Mouse (Mus musculus) intestine, postnatal 0 days (tissue): ENCODE data around the gene Sympk. TPM values are rescaled to one million over a fixed set of nuclear protein-coding genes. Genes with fewer than 3 reads are reported as not detected.

Experiments
- ATAC-seq: fragments of 200-750 bp; cut with Nextera tagmentation; 2 replicates; pipeline ENCODE4 v1.8.0; 2017; ENCODE audit warnings: mild to moderate bottlenecking, moderate TSS enrichment, moderate library complexity
- H3K27ac ChIP-seq: fragments of 300-500 bp; sonication (generic); 2 replicates; pipeline ENCODE4 v1.5.1; 2014; ENCODE audit warnings: mild to moderate bottlenecking, low read depth, low read length, moderate library complexity
- H3K27me3 ChIP-seq: fragments of 300-500 bp; sonication (generic); replicated peaks from 2 replicates; pipeline ENCODE4 v1.6.1; 2014; ENCODE audit warnings: low read length, mixed read lengths; ENCODE audit not compliant: control insufficient read depth, insufficient read depth
- H3K36me3 ChIP-seq: fragments of 300-500 bp; sonication (generic); 2 replicates; pipeline ENCODE4 v1.6.1; 2014; ENCODE audit warnings: mild to moderate bottlenecking, moderate library complexity; ENCODE audit not compliant: control insufficient read depth, insufficient read depth
- H3K4me1 ChIP-seq: fragments of 300-500 bp; sonication (generic); replicated peaks from 2 replicates; pipeline ENCODE4 v1.6.1; 2014; ENCODE audit warnings: antibody characterized with exemption, low read length, mixed read lengths; ENCODE audit not compliant: control insufficient read depth, insufficient read depth
- H3K4me2 ChIP-seq: fragments of 300-500 bp; sonication (generic); replicated peaks from 2 replicates; pipeline ENCODE4 v1.6.1; 2014; ENCODE audit warnings: low read depth, mild to moderate bottlenecking, moderate library complexity
- H3K4me3 ChIP-seq: fragments of 300-500 bp; sonication (generic); 2 replicates; pipeline ENCODE4 v1.5.1; 2014; ENCODE audit warnings: low read depth, low read length
- H3K9ac ChIP-seq: fragments of 300-500 bp; sonication (generic); 2 replicates; pipeline ENCODE4 v1.6.1; 2014; ENCODE audit warnings: mild to moderate bottlenecking, low read depth, low read length
- H3K9me3 ChIP-seq: fragments of 300-500 bp; sonication (generic); 2 replicates; pipeline ENCODE4 v1.6.1; 2016; ENCODE audit warnings: mixed run types; ENCODE audit not compliant: control insufficient read depth
- CTCF ChIP-seq: sonication (generic); IDR thresholded peaks from 2 replicates; pipeline ENCODE4 v1.5.1; 2016; ENCODE audit warnings: low read depth, mild to moderate bottlenecking, control low read depth, antibody characterized with exemption, moderate library complexity
- WGBS: fragments of 180-500 bp; shearing (Covaris S2); extraction: QIAGEN DNeasy Blood & Tissue Kit; methylation state at CpG from one replicate; pipeline ENCODE4 v1.1.7; 2014; 5-methylcytosine and 5-hydroxymethylcytosine counted together
- polyA plus RNA-seq: library from polyadenylated mRNA; unstranded; fragments of >200 nt; fragmentation: Nextera tagmentation; extraction: Ambion mirVana; gene quantifications from 2 replicates; pipeline ENCODE4 v1.2.1, GENCODE M21; 2015

The Sympk gene
- polyA plus RNA-seq, 1 experiment from 2014 or later, result 8.9 TPM

DNA sequence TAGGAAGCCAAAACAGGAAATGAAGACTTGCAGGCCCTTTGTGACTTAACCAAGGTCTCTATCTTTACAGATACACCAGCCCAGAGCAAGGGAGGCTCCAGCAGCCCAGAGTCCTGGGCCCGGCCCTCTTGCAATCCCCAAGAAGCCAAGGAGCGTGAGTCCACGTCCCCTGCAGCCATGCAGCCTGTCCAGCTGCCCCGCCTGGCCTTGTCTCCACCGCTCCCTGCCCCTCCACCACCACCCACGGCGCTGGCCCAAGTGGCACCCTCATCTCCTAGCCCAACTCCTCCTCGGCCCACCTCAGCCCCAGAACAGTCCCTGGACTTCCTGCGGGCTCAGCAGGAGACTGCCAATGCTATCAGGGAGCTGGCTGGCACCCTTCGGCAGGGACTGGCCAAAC, 23.8 kb upstream of the Sympk start:
- H3K9ac ChIP-seq, result 0 out of 2 replicates have a peak overlapping the region, but pooled peaks have one; percentile 31
- H3K9me3 ChIP-seq, result no peaks in the 10 kb centered on the region
- no peaks in the 10 kb centered on the region for H3K27me3 ChIP-seq
- no peak for TF ChIP-seq CTCF
- WGBS, result 52% methylated on average over 10 of the region's 10 CpGs
- H3K36me3 ChIP-seq, result peaks cover 9% of the 10 kb centered on the region
- H3K4me3 ChIP-seq, result peak overlapping the region; percentile 24
- peak overlapping the region; percentile 58 for H3K4me2 ChIP-seq
- no peak overlapping the region for H3K27ac ChIP-seq
- no peak for ATAC-seq
- H3K4me1 ChIP-seq, result peaks cover 6% of the 10 kb centered on the region

DNA sequence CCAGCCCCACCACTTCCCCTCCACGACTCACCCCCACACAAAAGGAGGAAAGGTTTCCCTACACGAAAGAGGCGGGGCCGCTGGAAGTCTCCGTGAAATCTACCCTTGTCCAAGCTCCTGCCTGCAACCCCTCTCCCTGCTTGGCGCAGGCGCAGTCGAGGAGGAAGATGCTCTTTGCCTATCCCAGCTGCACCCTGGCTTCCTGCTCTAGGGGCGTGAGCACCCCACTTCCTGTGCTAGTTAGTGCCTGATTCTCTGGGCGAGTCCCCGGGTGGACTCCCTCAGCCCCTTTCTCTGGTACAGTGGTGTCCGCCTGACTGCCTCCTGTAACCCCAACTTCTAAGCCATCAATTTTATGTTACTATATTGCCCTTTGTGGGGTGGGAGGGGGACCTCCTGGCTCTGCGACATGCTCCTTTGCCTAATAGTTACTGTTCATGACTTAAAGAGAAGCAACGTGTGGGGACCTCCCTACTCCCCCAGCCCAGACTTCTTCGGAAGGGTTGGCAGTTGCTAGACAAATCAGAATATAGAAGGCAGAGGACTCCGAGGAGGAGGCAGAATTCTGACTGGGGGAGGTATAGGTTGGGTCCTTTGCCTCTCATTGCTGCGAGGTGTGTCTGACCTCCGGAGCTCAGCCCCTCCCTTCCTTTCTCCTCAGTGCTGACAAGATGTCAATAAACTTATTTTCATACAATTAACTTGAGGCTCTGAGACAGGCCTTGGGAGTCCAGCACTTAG, 22.9 kb upstream of the Sympk start:
- Histone ChIP-seq H3K4me1 (peaks cover 14% of the 10 kb centered on the region), H3K4me2 (peak overlapping the region; percentile 58), H3K9me3 (no peaks in the 10 kb centered on the region), H3K4me3 (peak overlapping the region; percentile 24), H3K27ac (peak overlapping the region; percentile 58), H3K36me3 (peaks cover 11% of the 10 kb centered on the region; the same call in 1 of the 2 replicates), H3K27me3 (no peaks in the 10 kb centered on the region), H3K9ac (0 out of 2 replicates have a peak overlapping the region, but pooled peaks have one; percentile 31)
- WGBS, result 23% methylated on average over 17 of the region's 18 CpGs
- TF ChIP-seq CTCF, result no peak
- ATAC-seq, result no peak

DNA sequence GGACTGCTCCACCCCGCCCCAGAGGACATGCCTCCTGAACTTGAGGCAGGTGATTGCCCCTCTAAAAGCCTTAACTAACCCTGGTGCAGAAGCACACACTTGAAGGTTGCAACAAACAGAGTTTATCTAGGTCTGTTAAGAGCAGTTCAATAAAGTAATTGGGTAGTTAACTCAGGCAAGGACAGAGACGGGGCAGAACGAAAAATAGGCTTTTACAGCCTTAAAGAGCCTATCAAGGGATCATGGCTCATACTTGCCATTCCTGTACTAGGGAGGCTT, 22.4 kb upstream of the Sympk start:
- Histone ChIP-seq H3K9ac (no peak overlapping the region), H3K4me1 (peaks cover 15% of the 10 kb centered on the region), H3K36me3 (peaks cover 11% of the 10 kb centered on the region; the same call in 1 of the 2 replicates), H3K4me3 (no peak overlapping the region), H3K27ac (peak overlapping the region; percentile 58; the same call in 1 of the 2 replicates), H3K27me3 (no peaks in the 10 kb centered on the region), H3K9me3 (no peaks in the 10 kb centered on the region), H3K4me2 (peak overlapping the region; percentile 58; the same call in 1 of the 2 replicates)
- no peak for TF ChIP-seq CTCF
- 32% methylated on average over 3 of the region's 3 CpGs for WGBS
- no peak for ATAC-seq

DNA sequence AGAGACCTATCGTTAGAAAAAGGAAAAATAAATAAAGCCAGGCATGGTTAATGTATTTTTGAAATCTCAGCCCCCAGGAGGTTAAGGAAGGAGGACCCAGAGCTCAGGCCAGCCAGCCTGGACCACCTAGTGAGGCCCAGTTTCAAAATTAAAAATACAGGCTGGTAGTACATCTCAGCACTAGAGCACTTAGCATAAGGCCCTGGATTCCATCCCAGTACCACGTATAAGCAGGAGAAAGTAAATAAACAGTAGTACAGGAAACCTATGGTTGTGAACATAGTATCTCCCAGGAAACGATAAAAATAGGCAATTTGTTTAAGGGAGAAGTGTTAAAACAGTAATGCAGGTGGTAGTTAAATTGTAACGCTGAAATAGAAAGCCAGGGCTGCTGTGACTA, 22.1 kb upstream of the Sympk start:
- peak overlapping the region; percentile 64 for H3K9ac ChIP-seq
- H3K4me3 ChIP-seq, result peak overlapping the region; percentile 40; the same call in 1 of the 2 replicates
- H3K4me1 ChIP-seq, result peaks cover 15% of the 10 kb centered on the region
- H3K9me3 ChIP-seq, result no peaks in the 10 kb centered on the region
- H3K27ac ChIP-seq, result peak overlapping the region; percentile 70
- H3K4me2 ChIP-seq, result peak overlapping the region; percentile 76
- TF ChIP-seq CTCF, result no peak
- peaks cover 11% of the 10 kb centered on the region; the same call in 1 of the 2 replicates for H3K36me3 ChIP-seq
- no peaks in the 10 kb centered on the region for H3K27me3 ChIP-seq
- no peak for ATAC-seq
- WGBS, result 11% methylated on average over 4 of the region's 4 CpGs

DNA sequence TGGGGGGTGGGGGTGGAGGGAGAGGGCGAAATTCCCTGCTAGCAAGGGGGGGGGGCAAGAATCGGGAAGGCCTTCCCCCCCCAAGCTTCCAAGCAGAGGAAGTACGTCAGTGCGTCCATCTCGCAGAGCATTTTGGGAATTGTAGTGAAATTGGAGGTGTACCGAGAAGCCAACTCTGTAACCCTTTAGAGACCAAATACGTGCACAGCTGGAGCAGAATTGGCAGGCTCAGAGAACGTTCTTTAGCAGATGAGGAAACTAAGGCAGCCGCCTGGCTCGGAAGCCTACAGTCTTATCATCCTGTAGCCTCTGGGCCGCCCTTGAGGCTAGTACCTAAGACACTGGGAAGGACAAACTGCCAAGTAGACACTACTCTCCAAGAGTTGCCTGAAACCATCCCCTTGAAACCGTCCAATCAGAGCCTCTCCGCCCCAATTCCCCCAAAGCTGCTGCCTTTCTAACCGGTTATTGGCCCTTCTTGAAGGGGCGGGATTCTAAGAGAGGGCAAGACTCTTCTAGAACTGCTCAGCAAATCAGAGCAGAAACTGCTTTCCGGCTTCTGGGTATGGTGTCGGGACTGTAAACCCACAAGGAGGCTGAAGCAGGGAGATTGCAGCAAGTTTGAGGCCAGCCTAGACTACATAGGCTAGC, 21.2 kb upstream of the Sympk start:
- peaks cover 11% of the 10 kb centered on the region; the same call in 1 of the 2 replicates for H3K36me3 ChIP-seq
- H3K4me3 ChIP-seq, result peak overlapping the region; percentile 40
- H3K4me1 ChIP-seq, result peaks cover 15% of the 10 kb centered on the region
- ATAC-seq, result peak; percentile 42
- H3K27ac ChIP-seq, result peak overlapping the region; percentile 70
- no peaks in the 10 kb centered on the region for H3K9me3 ChIP-seq
- no peak for TF ChIP-seq CTCF
- H3K4me2 ChIP-seq, result peak overlapping the region; percentile 76
- no peaks in the 10 kb centered on the region for H3K27me3 ChIP-seq
- WGBS, result 2% methylated on average over 17 of the region's 17 CpGs
- peak overlapping the region; percentile 64 for H3K9ac ChIP-seq

DNA sequence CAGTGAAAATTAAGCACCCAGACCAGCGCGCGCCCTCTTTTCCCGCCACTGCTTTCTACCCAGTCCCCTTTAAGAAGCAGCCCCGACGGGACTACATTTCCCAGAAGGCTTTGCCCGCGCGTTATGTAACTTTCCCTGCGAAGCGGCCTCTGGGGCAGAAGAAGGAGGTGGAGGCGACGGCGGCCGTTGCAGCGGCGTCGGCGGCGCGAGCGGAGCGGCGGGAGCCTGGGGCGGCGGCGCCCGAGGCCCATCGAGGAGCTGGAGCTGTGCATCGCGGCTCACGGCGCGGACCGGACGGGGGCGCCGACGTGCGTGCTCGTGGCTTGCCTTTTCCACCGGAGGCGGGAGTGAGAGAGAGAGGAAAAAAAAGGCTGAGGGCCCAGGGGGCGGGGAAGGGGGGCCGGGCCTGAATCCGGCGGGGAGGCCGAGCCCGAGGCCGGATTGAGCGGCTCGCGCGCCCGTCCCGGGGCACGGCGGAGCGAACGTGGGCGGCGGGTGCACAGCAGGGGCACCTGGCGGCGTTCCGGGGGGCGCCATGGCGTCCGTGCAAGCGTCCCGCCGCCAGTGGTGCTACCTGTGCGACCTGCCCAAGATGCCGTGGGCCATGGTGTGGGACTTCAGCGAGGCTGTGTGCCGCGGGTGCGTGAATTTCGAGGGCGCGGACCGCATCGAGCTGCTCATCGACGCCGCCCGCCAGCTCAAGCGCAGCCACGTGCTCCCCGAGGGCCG, 20.1 kb upstream of the Sympk start, which contains the start of gene Irf2bp1:
Gene Irf2bp1 (plus strand): TSS at position 143 of the 729 bp plus-strand sequence.
- WGBS, result under 1% methylated on average over 78 of the region's 90 CpGs
- TF ChIP-seq CTCF, result peak; percentile 27
- peaks cover 15% of the 10 kb centered on the region for H3K4me1 ChIP-seq

More for the DNA sequence above, 20.1 kb upstream of the Sympk start, which contains the start of gene Irf2bp1:
- peak within 1 kb of the TSS; percentile 86 for H3K4me3 ChIP-seq
- ATAC-seq, result peak; percentile 58
- no peaks in the 10 kb centered on the region for H3K27me3 ChIP-seq
- H3K9ac ChIP-seq, result peak within 1 kb of the TSS; percentile 69
- peak within 1 kb of the TSS; percentile 92 for H3K27ac ChIP-seq
- peak within 1 kb of the TSS; percentile 91 for H3K4me2 ChIP-seq
- H3K36me3 ChIP-seq, result peaks cover 11% of the 10 kb centered on the region; the same call in 1 of the 2 replicates
- no peaks in the 10 kb centered on the region for H3K9me3 ChIP-seq
